Mouse (Mus musculus) forebrain, embryonic 13.5 days (tissue): ENCODE results near the gene Cd81. TPM values are rescaled to one million over a fixed set of nuclear protein-coding genes. Genes with fewer than 3 reads are reported as not detected.

Source experiments
- ATAC-seq: fragments of 200-750 bp; cut with Nextera tagmentation; 2 replicates; pipeline ENCODE4 v1.8.0; 2017
- H3K27ac ChIP-seq: fragments of 300-500 bp; sonication (generic); 2 replicates; pipeline ENCODE4 v1.5.1; 2015; ENCODE audit warnings: inconsistent platforms, mild to moderate bottlenecking, moderate library complexity
- H3K27me3 ChIP-seq: fragments of 300-500 bp; sonication (generic); 2 replicates; pipeline ENCODE4 v1.6.1; 2015; ENCODE audit warnings: mild to moderate bottlenecking, inconsistent platforms
- H3K36me3 ChIP-seq: fragments of 300-500 bp; sonication (generic); 2 replicates; pipeline ENCODE4 v1.6.1; 2015; ENCODE audit warnings: mild to moderate bottlenecking, inconsistent platforms; ENCODE audit not compliant: poor library complexity, severe bottlenecking
- H3K4me1 ChIP-seq: fragments of 300-500 bp; sonication (generic); 2 replicates; pipeline ENCODE4 v1.6.1; 2015; ENCODE audit warnings: inconsistent platforms
- H3K4me2 ChIP-seq: fragments of 300-500 bp; sonication (generic); 2 replicates; pipeline ENCODE4 v1.6.1; 2015; ENCODE audit warnings: inconsistent platforms, mild to moderate bottlenecking, moderate library complexity
- H3K4me3 ChIP-seq: fragments of 300-500 bp; sonication (generic); 2 replicates; pipeline ENCODE4 v1.5.1; 2015; ENCODE audit warnings: mild to moderate bottlenecking, inconsistent platforms
- H3K9ac ChIP-seq: fragments of 300-500 bp; sonication (generic); 2 replicates; pipeline ENCODE4 v1.6.1; 2015; ENCODE audit warnings: mild to moderate bottlenecking, inconsistent platforms
- H3K9me3 ChIP-seq: fragments of 300-500 bp; sonication (generic); replicated peaks from 2 replicates; pipeline ENCODE4 v1.6.1; 2016; ENCODE audit warnings: inconsistent platforms
- WGBS: fragments of 180-500 bp; shearing (Covaris S2); methylation state at CpG from one replicate; pipeline ENCODE4 v1.1.7; 2015; 5-methylcytosine and 5-hydroxymethylcytosine counted together
- polyA plus RNA-seq: library from polyadenylated mRNA; unstranded; fragments of >200 nt; fragmentation: Nextera tagmentation; extraction: Ambion mirVana; gene quantifications from 2 replicates; pipeline ENCODE4 v1.2.1, GENCODE M21; 2015

The Cd81 gene
- polyA plus RNA-seq, 1 experiment from 2014 or later = 217 TPM

DNA sequence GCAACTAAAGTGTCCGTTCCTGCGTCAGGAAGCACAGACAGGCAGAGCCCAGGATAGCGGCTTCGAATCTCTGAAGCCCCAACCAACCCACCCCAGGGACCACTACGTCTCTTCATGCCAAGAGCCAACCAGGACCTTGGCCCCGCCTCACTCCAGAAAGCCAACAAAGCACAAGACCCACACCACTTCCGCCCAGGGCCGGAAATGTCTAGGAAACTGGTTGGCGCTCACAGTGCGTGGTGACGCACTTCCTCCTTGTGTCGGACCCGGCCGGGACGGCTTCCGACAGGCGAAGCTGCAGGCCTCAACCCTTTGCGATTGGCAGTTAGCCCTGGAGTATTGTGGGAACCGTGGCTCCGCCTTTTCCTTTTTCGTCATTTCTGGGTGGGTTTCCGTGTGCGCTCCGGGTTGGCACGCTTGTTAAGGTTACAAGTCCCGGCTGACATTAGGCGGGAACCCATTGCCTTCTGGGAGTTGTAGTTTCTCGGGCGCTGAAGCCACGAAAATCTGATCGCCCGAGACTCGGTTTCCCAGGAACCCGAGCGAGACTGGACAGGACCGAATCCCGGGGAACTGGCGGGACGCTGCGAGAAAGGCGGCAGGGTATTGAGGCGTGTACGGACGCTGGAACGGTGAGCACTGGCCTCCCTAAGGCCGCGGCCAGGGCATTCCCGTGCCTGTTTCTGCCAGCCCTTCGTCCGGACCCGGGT lies 16.5 kb downstream of the Cd81 start, which contains the start of gene Tssc4:
Gene Tssc4, plus strand, starts transcription at position 368 of the 710 bp plus-strand sequence.
- H3K4me3 ChIP-seq = peak within 1 kb of the TSS; percentile 89
- peak; percentile 98 for ATAC-seq

DNA sequence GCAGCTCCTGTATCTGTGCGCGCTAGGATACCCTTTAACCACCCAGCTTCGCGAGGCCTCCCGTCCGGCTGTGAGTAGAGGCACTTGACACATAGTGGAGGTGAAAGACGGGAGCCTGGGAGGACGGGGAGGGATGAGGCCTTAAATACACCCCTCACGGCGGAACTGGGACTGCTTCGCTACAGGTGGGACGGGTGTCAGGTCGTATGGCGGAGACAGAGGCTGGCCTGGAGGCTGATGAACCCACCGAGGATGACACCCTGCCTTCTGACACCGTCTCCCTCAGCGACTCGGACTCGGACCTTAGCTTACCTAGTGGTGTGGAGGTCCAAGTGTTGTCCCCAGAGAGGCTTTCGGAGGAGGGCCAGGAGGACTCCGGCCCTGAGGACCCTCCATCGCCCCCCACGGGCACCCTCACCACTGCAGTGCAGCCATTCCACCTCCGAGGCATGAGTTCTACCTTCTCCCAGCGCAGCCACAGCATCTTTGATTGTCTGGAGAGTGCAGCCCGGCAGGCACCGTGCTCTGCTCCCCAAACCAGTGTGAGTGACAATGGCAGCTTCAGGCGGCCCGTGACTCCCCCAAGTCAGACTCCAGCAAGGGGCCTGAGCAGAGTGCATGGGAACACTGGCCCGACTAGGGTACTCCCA lies 17.3 kb downstream of the Cd81 start:
- ATAC-seq = no peak
- H3K9me3 ChIP-seq = no peaks in the 10 kb centered on the region

More for the DNA sequence above, 16.5 kb downstream of the Cd81 start, which contains the start of gene Tssc4:
- Histone ChIP-seq H3K36me3 (peaks cover 40% of the 10 kb centered on the region), H3K27ac (peak within 1 kb of the TSS; percentile 93), H3K4me2 (peak within 1 kb of the TSS; percentile 100), H3K9ac (peak within 1 kb of the TSS; percentile 94), H3K9me3 (no peaks in the 10 kb centered on the region), H3K27me3 (no peaks in the 10 kb centered on the region), H3K4me1 (peaks cover 30% of the 10 kb centered on the region)
- under 1% methylated on average over 51 of the region's 51 CpGs for WGBS

DNA sequence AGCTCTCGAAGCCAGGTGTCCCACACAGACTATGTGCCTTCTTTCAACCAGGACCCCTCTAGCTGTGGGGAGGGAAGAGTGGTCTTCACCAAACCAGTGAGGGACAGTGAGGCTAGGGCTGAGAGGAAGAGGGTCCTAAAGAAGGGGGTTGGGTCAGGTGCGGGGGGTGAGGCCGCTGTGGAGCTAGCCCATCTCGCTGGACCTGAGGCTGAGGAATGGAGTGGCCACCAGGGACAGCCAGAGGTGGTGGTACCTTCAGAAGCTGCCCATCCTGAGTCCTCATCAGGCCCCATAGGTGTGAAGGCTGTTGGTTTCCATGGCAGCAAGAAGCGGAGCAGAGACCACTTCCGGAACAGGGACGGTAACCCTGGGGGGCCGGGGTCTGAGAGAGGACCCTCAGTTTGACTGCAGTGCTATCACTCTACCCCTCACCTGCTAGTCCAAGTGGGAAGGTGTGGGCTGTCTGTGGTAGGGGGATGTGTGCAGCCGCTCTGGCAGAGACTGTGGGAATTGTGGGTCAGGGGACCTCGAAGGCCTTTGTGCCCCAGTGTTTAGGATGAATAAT lies 18.0 kb downstream of the Cd81 start:
- 88% methylated on average over 10 of the region's 10 CpGs for WGBS

More for the DNA sequence above, 17.3 kb downstream of the Cd81 start:
- H3K4me2 ChIP-seq = peak overlapping the region; percentile 100
- H3K27me3 ChIP-seq = no peaks in the 10 kb centered on the region
- H3K27ac ChIP-seq = peak overlapping the region; percentile 74; the same call in 1 of the 2 replicates
- peak overlapping the region; percentile 89 for H3K4me3 ChIP-seq
- peaks cover 30% of the 10 kb centered on the region for H3K4me1 ChIP-seq
- 10% methylated on average over 30 of the region's 30 CpGs for WGBS
- H3K36me3 ChIP-seq = peaks cover 32% of the 10 kb centered on the region
- peak overlapping the region; percentile 94 for H3K9ac ChIP-seq

DNA sequence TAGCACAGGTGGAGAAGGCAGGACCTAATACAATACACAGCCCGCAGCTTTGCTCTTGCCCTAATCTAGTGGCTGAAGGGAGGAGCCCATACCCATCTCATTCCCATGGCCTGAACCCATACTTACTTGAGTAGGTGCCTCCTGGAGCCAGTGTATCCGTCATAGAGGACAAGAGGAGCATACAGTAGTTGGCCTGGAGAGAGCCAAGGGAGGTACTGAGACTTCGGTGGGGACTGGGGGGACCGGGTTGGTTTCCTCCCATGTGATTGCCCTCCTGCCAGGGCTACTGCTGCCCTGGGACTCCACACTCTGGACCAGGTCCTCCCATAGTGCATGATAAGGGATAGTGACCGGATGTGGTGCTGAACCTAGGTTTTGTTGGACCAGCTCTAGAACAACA lies 20.1 kb downstream of the Cd81 start:
- Histone ChIP-seq H3K27me3 (no peaks in the 10 kb centered on the region), H3K4me1 (peaks cover 28% of the 10 kb centered on the region), H3K4me3 (no peak overlapping the region), H3K9ac (no peak overlapping the region), H3K4me2 (no peak overlapping the region), H3K27ac (no peak overlapping the region), H3K36me3 (peaks cover 5% of the 10 kb centered on the region; the same call in 1 of the 2 replicates), H3K9me3 (no peaks in the 10 kb centered on the region)
- no peak for ATAC-seq
- 84% methylated on average over 5 of the region's 5 CpGs for WGBS

More for the DNA sequence above, 18.0 kb downstream of the Cd81 start:
- H3K4me1 ChIP-seq = peaks cover 30% of the 10 kb centered on the region
- ATAC-seq = no peak
- H3K36me3 ChIP-seq = peaks cover 25% of the 10 kb centered on the region
- peak overlapping the region; percentile 100 for H3K4me2 ChIP-seq
- H3K27me3 ChIP-seq = no peaks in the 10 kb centered on the region
- H3K9ac ChIP-seq = peak overlapping the region; percentile 94
- no peaks in the 10 kb centered on the region for H3K9me3 ChIP-seq
- no peak overlapping the region for H3K27ac ChIP-seq
- peak overlapping the region; percentile 89 for H3K4me3 ChIP-seq

DNA sequence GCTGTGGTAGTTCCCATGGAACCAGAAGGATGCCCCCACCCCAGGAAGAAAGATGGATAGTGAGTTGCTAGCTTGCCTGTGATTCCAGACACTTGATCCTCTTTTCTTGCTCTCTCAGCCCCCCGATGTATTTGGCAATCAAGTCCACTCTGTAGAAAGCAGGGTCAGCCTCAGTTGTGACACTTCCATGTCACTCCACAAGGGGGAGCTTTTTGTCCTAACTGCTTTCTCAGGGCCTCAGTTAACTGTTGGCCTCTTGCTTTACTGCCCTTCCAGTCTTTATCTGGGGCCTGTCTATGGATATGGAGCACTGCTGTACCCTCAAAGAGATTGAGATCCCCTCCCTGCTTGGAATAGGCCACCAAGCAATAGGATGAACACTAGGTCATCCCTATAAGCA lies 20.5 kb downstream of the Cd81 start:
- no peak overlapping the region for H3K4me3 ChIP-seq
- no peak overlapping the region for H3K4me2 ChIP-seq
- 78% methylated on average over 1 of the region's 1 CpGs for WGBS
- no peaks in the 10 kb centered on the region for H3K9me3 ChIP-seq
- H3K9ac ChIP-seq = no peak overlapping the region
- ATAC-seq = no peak
- H3K27ac ChIP-seq = no peak overlapping the region
- peaks cover 23% of the 10 kb centered on the region for H3K4me1 ChIP-seq
- no peaks in the 10 kb centered on the region for H3K27me3 ChIP-seq
- no peaks in the 10 kb centered on the region for H3K36me3 ChIP-seq

DNA sequence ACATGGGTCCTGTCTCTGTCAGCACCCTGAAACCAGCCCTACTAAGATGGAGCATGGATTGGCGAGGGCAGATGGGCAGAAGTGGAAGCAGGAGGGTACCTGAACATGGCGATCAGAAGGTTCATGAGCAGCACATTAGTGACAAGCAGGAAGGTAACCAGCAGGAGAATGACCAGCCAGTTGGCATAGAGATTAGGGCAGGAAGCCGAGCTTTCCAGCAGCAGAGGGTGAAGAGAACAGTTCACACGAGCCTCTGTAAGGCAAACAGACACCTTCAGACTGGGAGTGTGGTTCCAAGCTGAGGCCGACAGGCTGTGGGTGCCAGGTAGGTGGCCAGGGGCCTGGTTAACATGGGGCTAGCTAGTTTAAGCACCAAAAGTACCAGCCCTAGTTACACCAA lies 22.9 kb downstream of the Cd81 start:
- no peak overlapping the region for H3K27ac ChIP-seq
- H3K36me3 ChIP-seq = no peaks in the 10 kb centered on the region
- WGBS = 78% methylated on average over 5 of the region's 5 CpGs
- H3K9ac ChIP-seq = no peak overlapping the region
- H3K4me2 ChIP-seq = no peak overlapping the region
- peaks cover 9% of the 10 kb centered on the region for H3K4me1 ChIP-seq
- H3K9me3 ChIP-seq = no peaks in the 10 kb centered on the region
- no peak overlapping the region for H3K4me3 ChIP-seq
- ATAC-seq = no peak
- no peaks in the 10 kb centered on the region for H3K27me3 ChIP-seq

DNA sequence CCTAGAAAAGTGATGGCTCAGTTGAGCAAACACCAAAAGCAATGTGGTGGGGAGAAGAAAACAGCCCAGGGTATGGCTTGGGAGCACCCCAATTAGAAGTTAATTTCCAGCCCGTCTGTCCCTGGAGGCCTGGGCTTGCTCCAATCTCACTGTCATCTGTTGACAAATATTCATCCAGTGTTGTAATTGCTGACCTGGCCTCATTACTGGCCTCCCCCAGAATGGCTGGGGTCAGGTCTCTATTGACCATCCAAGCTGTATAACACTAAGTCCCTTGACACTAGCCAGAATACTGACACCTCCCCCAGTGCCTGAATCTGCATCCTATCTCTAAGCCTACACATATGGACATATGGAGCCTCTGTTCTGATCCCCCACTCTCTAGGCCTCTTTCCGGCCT lies 24.8 kb downstream of the Cd81 start:
- Histone ChIP-seq H3K36me3 (no peaks in the 10 kb centered on the region), H3K4me1 (no peaks in the 10 kb centered on the region), H3K4me3 (no peak overlapping the region), H3K4me2 (no peak overlapping the region), H3K9me3 (no peaks in the 10 kb centered on the region), H3K9ac (no peak overlapping the region), H3K27ac (no peak overlapping the region), H3K27me3 (no peaks in the 10 kb centered on the region)
- no peak for ATAC-seq
- 90% methylated on average over 2 of the region's 2 CpGs for WGBS

DNA sequence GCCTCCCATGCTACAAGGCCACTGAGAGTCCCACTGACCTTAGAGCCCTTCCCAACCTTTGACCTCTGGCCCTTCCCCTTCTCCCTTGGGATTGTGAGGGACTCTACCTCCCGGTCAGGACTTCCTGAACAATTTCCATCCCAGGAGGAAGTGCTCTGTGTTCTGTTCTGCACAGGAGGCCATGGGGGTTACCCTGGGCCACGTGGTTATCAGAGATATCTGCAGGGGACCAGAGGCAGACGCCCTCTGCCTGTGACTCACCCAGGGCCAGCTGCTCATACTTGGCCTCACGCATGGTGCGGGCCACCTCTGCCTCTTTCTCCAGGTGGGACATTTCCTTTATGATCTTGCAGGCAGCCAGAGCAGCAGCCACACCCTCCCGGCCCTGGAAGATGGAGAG lies 29.5 kb downstream of the Cd81 start:
- Histone ChIP-seq H3K4me2 (no peak overlapping the region), H3K27me3 (0 out of 2 replicates have a peak, but pooled peaks cover 4% of the 10 kb centered on the region), H3K9ac (no peak overlapping the region), H3K9me3 (no peaks in the 10 kb centered on the region), H3K4me1 (peaks cover 3% of the 10 kb centered on the region; the same call in 1 of the 2 replicates), H3K4me3 (no peak overlapping the region), H3K36me3 (no peaks in the 10 kb centered on the region), H3K27ac (no peak overlapping the region)
- 78% methylated on average over 6 of the region's 6 CpGs for WGBS
- ATAC-seq = no peak

DNA sequence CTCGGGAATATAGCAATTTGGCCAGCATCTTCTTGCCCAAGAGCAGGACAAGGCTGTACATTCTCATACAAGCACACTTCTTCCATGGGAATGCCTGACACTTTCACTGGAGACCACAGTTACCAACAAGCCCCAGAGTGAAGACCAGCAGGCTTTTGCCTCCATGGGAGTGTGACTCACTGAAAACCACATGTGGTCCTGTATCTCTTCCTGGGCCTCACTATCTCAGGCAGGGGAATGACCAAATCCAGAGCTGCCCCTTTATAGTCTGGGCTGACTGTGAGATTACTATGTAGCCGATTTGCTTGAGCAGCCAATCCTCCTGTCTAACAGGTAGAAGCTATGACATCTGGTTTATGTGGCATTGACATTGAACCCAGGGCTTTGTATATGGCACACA lies 31.2 kb downstream of the Cd81 start:
- Histone ChIP-seq H3K27me3 (0 out of 2 replicates have a peak, but pooled peaks cover 4% of the 10 kb centered on the region), H3K4me3 (no peak overlapping the region), H3K9ac (no peak overlapping the region), H3K9me3 (no peaks in the 10 kb centered on the region), H3K4me1 (peaks cover 6% of the 10 kb centered on the region; the same call in 1 of the 2 replicates), H3K27ac (no peak overlapping the region), H3K36me3 (no peaks in the 10 kb centered on the region), H3K4me2 (no peak overlapping the region)
- ATAC-seq = no peak
- WGBS = 84% methylated on average over 2 of the region's 2 CpGs

DNA sequence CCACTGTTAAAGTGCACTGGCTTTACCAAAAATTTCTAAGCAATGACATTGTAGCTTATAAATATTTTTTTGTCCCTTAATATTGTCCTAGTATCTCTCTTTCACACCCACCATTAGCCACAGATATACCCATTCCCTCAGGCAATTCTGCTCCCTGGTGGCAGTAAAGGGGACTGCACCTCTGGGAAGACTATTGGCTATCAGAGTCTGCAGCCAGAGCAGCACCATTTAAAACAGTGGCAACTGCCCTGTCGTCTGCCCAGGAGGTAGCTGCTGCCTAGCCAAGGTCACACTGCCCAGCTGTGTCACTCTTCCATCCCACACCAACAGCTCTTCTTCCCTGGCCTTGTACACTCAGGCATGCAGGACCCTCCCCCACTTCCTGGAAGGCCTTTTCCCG lies 33.8 kb downstream of the Cd81 start:
- H3K27me3 ChIP-seq = 0 out of 2 replicates have a peak, but pooled peaks cover 4% of the 10 kb centered on the region
- peaks cover 6% of the 10 kb centered on the region; the same call in 1 of the 2 replicates for H3K4me1 ChIP-seq
- WGBS = 52% methylated on average over 2 of the region's 2 CpGs
- no peak overlapping the region for H3K4me2 ChIP-seq
- H3K36me3 ChIP-seq = no peaks in the 10 kb centered on the region
- no peak overlapping the region for H3K27ac ChIP-seq
- no peaks in the 10 kb centered on the region for H3K9me3 ChIP-seq
- H3K4me3 ChIP-seq = no peak overlapping the region
- no peak for ATAC-seq
- H3K9ac ChIP-seq = no peak overlapping the region

DNA sequence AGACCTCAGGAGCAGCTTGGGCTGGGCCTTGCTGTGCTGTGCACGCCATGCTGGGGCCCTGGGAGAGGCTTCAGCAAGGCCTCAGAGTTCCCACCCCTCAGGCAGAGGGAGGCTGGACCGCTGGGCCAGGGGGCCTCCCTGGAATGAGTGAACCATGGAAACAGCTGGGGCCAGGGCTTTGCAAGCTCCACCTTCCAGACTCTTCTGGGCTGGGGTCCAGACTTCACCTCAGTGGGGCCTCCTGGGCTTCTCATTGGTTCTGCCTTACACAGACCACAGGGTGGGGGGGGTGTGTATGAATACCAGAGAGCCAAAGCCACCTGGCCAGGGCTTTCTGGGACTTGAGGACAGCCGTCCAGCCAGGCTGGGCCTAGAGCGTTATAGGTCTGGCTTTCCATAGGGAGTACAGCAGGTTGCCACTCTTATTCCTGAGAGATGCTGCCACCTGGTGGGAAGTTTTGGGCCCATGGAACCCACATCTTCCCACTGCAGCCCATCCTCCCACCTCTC lies 34.6 kb downstream of the Cd81 start:
- peak; percentile 41; the same call in 1 of the 2 replicates for ATAC-seq

DNA sequence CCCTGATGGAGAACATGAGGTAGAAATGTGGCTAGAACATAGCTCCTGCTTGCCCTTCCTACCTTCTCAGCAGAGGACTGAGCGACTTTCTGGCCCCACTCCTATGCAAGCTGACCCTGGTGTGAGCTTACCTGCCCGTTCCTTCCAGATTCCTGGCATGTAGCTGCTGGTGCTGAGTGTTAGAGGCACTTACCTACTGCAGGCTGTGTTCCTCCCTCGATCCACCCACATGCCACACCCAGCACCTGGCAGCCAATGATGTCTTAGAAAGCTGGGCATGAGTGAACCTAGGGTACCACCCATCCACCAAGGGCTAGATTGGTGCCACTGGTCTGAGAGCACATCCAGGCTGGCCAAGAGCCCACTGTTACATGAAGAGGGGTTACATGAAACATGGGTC lies 41.3 kb downstream of the Cd81 start:
- Histone ChIP-seq H3K36me3 (no peaks in the 10 kb centered on the region), H3K4me1 (no peaks in the 10 kb centered on the region), H3K27ac (no peak overlapping the region), H3K4me3 (no peak overlapping the region), H3K9ac (no peak overlapping the region), H3K27me3 (no peaks in the 10 kb centered on the region), H3K9me3 (no peaks in the 10 kb centered on the region), H3K4me2 (no peak overlapping the region)
- ATAC-seq = no peak
- WGBS = 78% methylated on average over 3 of the region's 3 CpGs

More for the DNA sequence above, 34.6 kb downstream of the Cd81 start:
- Histone ChIP-seq H3K9me3 (no peaks in the 10 kb centered on the region), H3K9ac (no peak overlapping the region), H3K27me3 (0 out of 2 replicates have a peak, but pooled peaks cover 4% of the 10 kb centered on the region), H3K4me2 (no peak overlapping the region), H3K36me3 (no peaks in the 10 kb centered on the region), H3K4me1 (peaks cover 6% of the 10 kb centered on the region; the same call in 1 of the 2 replicates), H3K27ac (no peak overlapping the region), H3K4me3 (no peak overlapping the region)
- 26% methylated on average over 4 of the region's 4 CpGs for WGBS
